Mouse (Mus musculus): ENCODE measurements at regions not wholly inside any gene's neighbourhood (a gene's known extent, or its start where the extent isn't known, plus 50 kb on each side); places are given as distances from the start of the nearest gene placed in this dataset.

GRCm38 (mm10) chr2:40522536-40522935, 1296.3 kb upstream of the Ppp6c start:
- H3K9me3 ChIP-seq (ENCODE audit: low read length): no peaks in the 10 kb centered on the region
- H3K4me3 ChIP-seq (replicated peaks; ENCODE audit: low read length): peak overlapping the region; percentile 60
- TF ChIP-seq CTCF (conservative IDR thresholded peaks at IDR 0.05; ENCODE audit: low read length): no peak
- TF ChIP-seq NANOG (IDR thresholded peaks at IDR 0.05; ENCODE audit: borderline replicate concordance, low read length): no peak
- no peak for TF ChIP-seq POU5F1 (IDR thresholded peaks at IDR 0.05; ENCODE audit: borderline replicate concordance, low read length)
- H3K36me3 ChIP-seq (ENCODE audit: insufficient read depth, low read length): no peaks in the 10 kb centered on the region
- H3K27me3 ChIP-seq (ENCODE audit: insufficient read depth, low read length): no peaks in the 10 kb centered on the region
- no peaks in the 10 kb centered on the region for H3K4me1 ChIP-seq (replicated peaks; ENCODE audit: low read depth, low read length)

- Histone ChIP-seq H3K4me1 (replicated peaks; ENCODE audit: low read depth, low read length) (no peaks in the 10 kb centered on the region), H3K36me3 (ENCODE audit: insufficient read depth, low read length) (no peaks in the 10 kb centered on the region), H3K9me3 (ENCODE audit: low read length) (no peaks in the 10 kb centered on the region), H3K4me3 (replicated peaks; ENCODE audit: low read length) (no peak overlapping the region), H3K27me3 (ENCODE audit: insufficient read depth, low read length) (no peaks in the 10 kb centered on the region)
- TF ChIP-seq NANOG (IDR thresholded peaks at IDR 0.05; ENCODE audit: borderline replicate concordance, low read length) (no peak), POU5F1 (IDR thresholded peaks at IDR 0.05; ENCODE audit: borderline replicate concordance, low read length) (no peak), CTCF (conservative IDR thresholded peaks at IDR 0.05; ENCODE audit: low read length) (no peak)
Measured at GRCm38 (mm10) chr2:40510594-40511304, 1284.5 kb upstream of the Ppp6c start.

GRCm38 (mm10) chr2:40478747-40479662, 1252.8 kb upstream of the Ppp6c start:
- Histone ChIP-seq H3K4me3 (replicated peaks; ENCODE audit: low read length) (no peak overlapping the region), H3K27me3 (ENCODE audit: insufficient read depth, low read length) (no peaks in the 10 kb centered on the region), H3K36me3 (ENCODE audit: insufficient read depth, low read length) (no peaks in the 10 kb centered on the region), H3K4me1 (replicated peaks; ENCODE audit: low read depth, low read length) (no peaks in the 10 kb centered on the region), H3K9me3 (ENCODE audit: low read length) (peaks cover 8% of the 10 kb centered on the region; the same call in 1 of the 2 replicates)
- TF ChIP-seq POU5F1 (IDR thresholded peaks at IDR 0.05; ENCODE audit: borderline replicate concordance, low read length) (no peak), CTCF (conservative IDR thresholded peaks at IDR 0.05; ENCODE audit: low read length) (no peak), NANOG (IDR thresholded peaks at IDR 0.05; ENCODE audit: borderline replicate concordance, low read length) (no peak)

GRCm38 (mm10) chr2:40477414-40477813, 1251.2 kb upstream of the Ppp6c start:
- no peaks in the 10 kb centered on the region for H3K27me3 ChIP-seq (ENCODE audit: insufficient read depth, low read length)
- no peaks in the 10 kb centered on the region for H3K4me1 ChIP-seq (replicated peaks; ENCODE audit: low read depth, low read length)
- H3K9me3 ChIP-seq (ENCODE audit: low read length): peaks cover 8% of the 10 kb centered on the region; the same call in 1 of the 2 replicates
- no peak overlapping the region for H3K4me3 ChIP-seq (replicated peaks; ENCODE audit: low read length)
- H3K36me3 ChIP-seq (ENCODE audit: insufficient read depth, low read length): no peaks in the 10 kb centered on the region
- no peak for TF ChIP-seq CTCF (conservative IDR thresholded peaks at IDR 0.05; ENCODE audit: low read length)

- TF ChIP-seq CTCF (conservative IDR thresholded peaks at IDR 0.05; ENCODE audit: low read length): no peak
- TF ChIP-seq NANOG (IDR thresholded peaks at IDR 0.05; ENCODE audit: borderline replicate concordance, low read length): no peak
- no peak for TF ChIP-seq POU5F1 (IDR thresholded peaks at IDR 0.05; ENCODE audit: borderline replicate concordance, low read length)
- no peaks in the 10 kb centered on the region for H3K27me3 ChIP-seq (ENCODE audit: insufficient read depth, low read length)
- H3K36me3 ChIP-seq (ENCODE audit: insufficient read depth, low read length): no peaks in the 10 kb centered on the region
- no peaks in the 10 kb centered on the region for H3K4me1 ChIP-seq (replicated peaks; ENCODE audit: low read depth, low read length)
- H3K9me3 ChIP-seq (ENCODE audit: low read length): no peaks in the 10 kb centered on the region
- H3K4me3 ChIP-seq (replicated peaks; ENCODE audit: low read length): no peak overlapping the region
Measured at GRCm38 (mm10) chr2:40456374-40456773, 1230.1 kb upstream of the Ppp6c start.

- Histone ChIP-seq H3K9me3 (ENCODE audit: low read length) (no peaks in the 10 kb centered on the region), H3K4me1 (replicated peaks; ENCODE audit: low read depth, low read length) (no peaks in the 10 kb centered on the region), H3K27me3 (ENCODE audit: insufficient read depth, low read length) (no peaks in the 10 kb centered on the region), H3K36me3 (ENCODE audit: insufficient read depth, low read length) (no peaks in the 10 kb centered on the region), H3K4me3 (replicated peaks; ENCODE audit: low read length) (no peak overlapping the region)
- TF ChIP-seq NANOG (IDR thresholded peaks at IDR 0.05; ENCODE audit: borderline replicate concordance, low read length) (no peak), CTCF (conservative IDR thresholded peaks at IDR 0.05; ENCODE audit: low read length) (no peak), POU5F1 (IDR thresholded peaks at IDR 0.05; ENCODE audit: borderline replicate concordance, low read length) (no peak)
Measured at GRCm38 (mm10) chr2:40432821-40433490, 1206.7 kb upstream of the Ppp6c start.

- Histone ChIP-seq H3K27me3 (ENCODE audit: insufficient read depth, low read length) (no peaks in the 10 kb centered on the region), H3K4me1 (replicated peaks; ENCODE audit: low read depth, low read length) (no peaks in the 10 kb centered on the region), H3K4me3 (replicated peaks; ENCODE audit: low read length) (no peak overlapping the region), H3K36me3 (ENCODE audit: insufficient read depth, low read length) (no peaks in the 10 kb centered on the region), H3K9me3 (ENCODE audit: low read length) (no peaks in the 10 kb centered on the region)
- TF ChIP-seq CTCF (conservative IDR thresholded peaks at IDR 0.05; ENCODE audit: low read length) (no peak), NANOG (IDR thresholded peaks at IDR 0.05; ENCODE audit: borderline replicate concordance, low read length) (no peak), POU5F1 (IDR thresholded peaks at IDR 0.05; ENCODE audit: borderline replicate concordance, low read length) (no peak)
Measured at GRCm38 (mm10) chr2:40431335-40431734, 1205.1 kb upstream of the Ppp6c start.

- Histone ChIP-seq H3K36me3 (ENCODE audit: insufficient read depth, low read length) (no peaks in the 10 kb centered on the region), H3K4me1 (replicated peaks; ENCODE audit: low read depth, low read length) (no peaks in the 10 kb centered on the region), H3K4me3 (replicated peaks; ENCODE audit: low read length) (no peak overlapping the region), H3K27me3 (ENCODE audit: insufficient read depth, low read length) (no peaks in the 10 kb centered on the region), H3K9me3 (ENCODE audit: low read length) (peaks cover 11% of the 10 kb centered on the region)
- no peak for TF ChIP-seq CTCF (conservative IDR thresholded peaks at IDR 0.05; ENCODE audit: low read length)
- TF ChIP-seq POU5F1 (IDR thresholded peaks at IDR 0.05; ENCODE audit: borderline replicate concordance, low read length): no peak
- no peak for TF ChIP-seq NANOG (IDR thresholded peaks at IDR 0.05; ENCODE audit: borderline replicate concordance, low read length)
Measured at GRCm38 (mm10) chr2:40402418-40402817, 1176.2 kb upstream of the Ppp6c start.
